ENCODE assay signal across 9 mouse cellular contexts in genomic region chr5:8865630-8866029, GRCm38 (mm10). TPM values are rescaled to one million over a fixed set of nuclear protein-coding genes. Genes with fewer than 3 reads are reported as not detected.
DNase-seq lines count a peak whose midpoint lies in the region; TF ChIP-seq lines count a peak whose summit lies in the region.
"Not testable (repeated sequence)": the region's sequence is repeated elsewhere in the genome, so short reads cannot be mapped to it uniquely, and the experiment has no call there.
"Had no signal": no experiment of that assay in that cellular context is flagged by ENCODE, and none has a peak within 500 bp of the region (broad histone marks: within the 10 kb centered on the region; RNA-seq: fewer than 3 reads in every experiment).

No protein-coding gene starts in this region.

- not testable (repeated sequence) for TF ChIP-seq POLR2A in heart, adult 2 months (IDR thresholded peaks at IDR 0.05; ENCODE audit: insufficient read depth, low read depth, low read length)

- intact Hi-C loops in gastrocnemius, adult 2 months (cut with DNase I) = loop anchor here (5.0 to 10.0 kb wide), 2 partner anchors 132 to 199 kb away; partner anchors contain the start of gene Crot
- intact Hi-C loops in heart, adult 2 months (cut with DNase I) = loop anchor here (5.0 to 10.0 kb wide), 5 partner anchors 132 to 562 kb away; partner anchors contain the start of genes Crot and Dmtf1

- 0 out of 2 replicates have a peak, but pooled peaks have one; percentile 9 for TF ChIP-seq EP300 in heart, adult 2 months (IDR thresholded peaks at IDR 0.05; ENCODE audit: insufficient read depth, low read depth, low read length)

- not testable (repeated sequence) for H3K79me2 ChIP-seq in heart, adult 2 months (replicated peaks; ENCODE audit: control insufficient read depth, insufficient read depth, low read length)

- TF ChIP-seq CTCF in gastrocnemius, adult 2 months (IDR thresholded peaks at IDR 0.05); heart, adult 2 months (IDR thresholded peaks at IDR 0.05): not testable (repeated sequence)

- H3K4me1 ChIP-seq in brown adipose tissue, adult 24 weeks (ENCODE audit: control insufficient read depth, insufficient read depth, insufficient read length, low read length); heart, adult 2 months (ENCODE audit: control insufficient read depth, insufficient read depth, low read length): not testable (repeated sequence)

- H3K27ac ChIP-seq in brown adipose tissue, adult 24 weeks (replicated peaks; ENCODE audit: low read depth, low read length) = peak overlapping the region; percentile 100
- peak overlapping the region; percentile 72 for H3K27ac ChIP-seq in gastrocnemius, adult 2 months
- H3K27ac ChIP-seq in heart, adult 2 months = peak overlapping the region; percentile 87

- DNase-seq in gastrocnemius, adult 2 months = not testable (repeated sequence)
- peak; percentile 91 for DNase-seq in heart, adult 11 months
- DNase-seq in heart, adult 18-20 months = peak; percentile 4 to 27
- DNase-seq in heart, adult 2 months = peak in 1 of 2 experiments; percentile 24
- DNase-seq in heart, adult 8-10 months (ENCODE audit: low spot score) = peak; percentile 24
- peak; percentile 3 to 32 for DNase-seq in heart, adult 9 months (ENCODE audit: low spot score in 2 of 2)

- H3K4me3 ChIP-seq in brown adipose tissue, adult 24 weeks (ENCODE audit: insufficient read depth, low read depth, low read length) = peak overlapping the region; percentile 66
- H3K4me3 ChIP-seq in gastrocnemius, adult 2 months = peak overlapping the region; percentile 35
- not testable (repeated sequence) for H3K4me3 ChIP-seq in heart, adult 2 months

- H3K36me3 ChIP-seq in heart, adult 2 months (ENCODE audit: control insufficient read depth, insufficient read depth, low read length) = not testable (repeated sequence)

- WGBS in heart, adult 2 months = 48% methylated on average over 11 of the region's 11 CpGs

- H3K9ac ChIP-seq in heart, adult 2 months (ENCODE audit: low read depth, low read length) = not testable (repeated sequence)

- H3K27me3 ChIP-seq in heart, adult 2 months (ENCODE audit: control insufficient read depth, insufficient read depth, low read length) = not testable (repeated sequence)

RNA-seq across cellular contexts. Expression of gene Abcb4, which starts 27.9 kb away (rescaled TPM):
- polyA plus RNA-seq in brown adipose tissue, adult 24 weeks (2012; ENCODE audit: insufficient read depth, insufficient read length, missing spikeins) = 1.1 and 2.1 TPM in 2 replicates
- total RNA-seq in gastrocnemius, adult 2 months (2021) = 10 to 100 TPM; 93.8 to 94.7 TPM
- total RNA-seq in heart, adult 18-20 months (2021) = 10 to 100 TPM; 18.7 to 21.0 TPM
- total RNA-seq in heart, adult 2 months (2021) = 10 to 100 TPM; 14.2 to 19.0 TPM
- 7.1 and 10.1 TPM in 2 replicates for polyA plus RNA-seq in heart, adult 2 months (2012; rRNA removed)
- total RNA-seq in heart, adult 8-10 months (2022) = 10 to 100 TPM; 20.1 to 27.8 (median 21.8) TPM
- total RNA-seq: ES-E14 had no signal
- polyA plus RNA-seq: G1E had no signal
